Mouse (Mus musculus) testis, adult 2 months (tissue): ENCODE data around the gene Pramef12.

Experiments
- CTCF ChIP-seq: fragments of 200-500 bp; IDR thresholded peaks from 2 replicates; pipeline ENCODE4 v1.5.1; 2012; ENCODE audit warnings: low read depth, mild to moderate bottlenecking, inconsistent platforms, low read length, moderate library complexity; ENCODE audit not compliant: control insufficient read depth, insufficient read depth, insufficient replicate concordance
- POLR2A ChIP-seq: fragments of 200-500 bp; IDR thresholded peaks from 2 replicates; pipeline ENCODE4 v1.6.1; 2012; ENCODE audit warnings: low read depth, mild to moderate bottlenecking, inconsistent platforms, low read length, moderate library complexity; ENCODE audit not compliant: control insufficient read depth

- TF ChIP-seq CTCF = peak; percentile 43; the same call in 1 of the 2 replicates
- no peak for TF ChIP-seq POLR2A
Measured at GRCm38 (mm10) chr4:144420644-144421043, 12.4 kb upstream of the Pramef12 start.
